Mouse (Mus musculus): ENCODE measurements around the gene Olfr1467.

The Olfr1467 gene

GRCm38 (mm10) chr19:13361936-13362335 lies at the start of gene Olfr1467:
Gene Olfr1467, plus strand, starts transcription at chr19:13362236.
- DNase-seq (ENCODE audit: low spot score), result no peak

- DNase-seq (ENCODE audit: low spot score), result no peak
These were observed 46.6 kb upstream of the Olfr1467 start, which contains the start of gene Olfr1465 for GRCm38 (mm10) chr19:13315441-13315840. Gene Olfr1465, minus strand, starts transcription at chr19:13315541.

GRCm38 (mm10) chr19:13338562-13338961 lies 23.5 kb upstream of the Olfr1467 start, which contains the start of gene Olfr1466:
Gene Olfr1466, plus strand, starts transcription at chr19:13338862.
- no peak for DNase-seq (ENCODE audit: low spot score)

- no peak for DNase-seq (ENCODE audit: low spot score)
These were observed 45.5 kb downstream of the Olfr1467 start, which contains the start of gene Olfr1469 for GRCm38 (mm10) chr19:13407549-13407948. Gene Olfr1469, plus strand, starts transcription at chr19:13407849.
